Mouse (Mus musculus): Measurements from ENCODE around the gene Glis3.

DNA sequence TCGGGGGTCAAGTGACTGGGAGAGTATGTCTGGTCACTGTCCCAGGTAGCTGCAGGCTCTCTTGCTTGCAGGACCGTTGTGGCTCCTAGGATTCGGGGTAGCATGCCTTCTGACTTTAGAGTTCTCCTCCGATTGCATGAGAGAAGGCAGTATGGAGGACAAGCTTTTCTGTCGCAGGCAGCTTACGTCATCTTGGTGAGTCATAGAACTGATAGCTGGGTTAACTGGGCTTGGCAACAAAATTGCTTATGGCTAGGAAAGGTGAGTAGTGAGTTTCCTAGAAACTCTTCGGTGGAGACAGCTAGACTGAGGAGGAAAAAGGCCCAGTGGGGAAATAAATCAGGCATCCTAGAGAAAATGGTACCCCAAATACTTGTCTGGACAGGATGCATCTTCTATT, 432.5 kb downstream of the Glis3 start:
- no peak for TF ChIP-seq CTCF (IDR thresholded peaks at IDR 0.05; ENCODE audit: borderline replicate concordance, insufficient read depth, low read length)
- no peak for TF ChIP-seq POLR2A (IDR thresholded peaks at IDR 0.05; ENCODE audit: low read depth, low read length)
